Mouse (Mus musculus): ENCODE data around the gene Pip4k2c. TPM values are rescaled to one million over a fixed set of nuclear protein-coding genes. Genes with fewer than 3 reads are reported as not detected.
"Not testable (repeated sequence)": the region's sequence is repeated elsewhere in the genome, so short reads cannot be mapped to it uniquely, and the experiment has no call there.

Pip4k2c gene
- polyA plus RNA-seq, 1 experiment from 2014 or later, result 20.3 TPM

GRCm38 (mm10) chr10:127195328-127196129 is 15.9 kb downstream of the Pip4k2c start, which contains the start of gene Dtx3:
Gene Dtx3, minus strand, starts transcription at chr10:127195728.
- Histone ChIP-seq H3K36me3 (ENCODE audit: control insufficient read depth, insufficient read depth, low read length) (peaks cover 16% of the 10 kb centered on the region; the same call in 1 of the 2 replicates), H3K4me1 (ENCODE audit: control insufficient read depth, insufficient read depth, low read length) (peaks cover 13% of the 10 kb centered on the region)
- peak; percentile 64 for DNase-seq (ENCODE audit: low spot score)

DNA sequence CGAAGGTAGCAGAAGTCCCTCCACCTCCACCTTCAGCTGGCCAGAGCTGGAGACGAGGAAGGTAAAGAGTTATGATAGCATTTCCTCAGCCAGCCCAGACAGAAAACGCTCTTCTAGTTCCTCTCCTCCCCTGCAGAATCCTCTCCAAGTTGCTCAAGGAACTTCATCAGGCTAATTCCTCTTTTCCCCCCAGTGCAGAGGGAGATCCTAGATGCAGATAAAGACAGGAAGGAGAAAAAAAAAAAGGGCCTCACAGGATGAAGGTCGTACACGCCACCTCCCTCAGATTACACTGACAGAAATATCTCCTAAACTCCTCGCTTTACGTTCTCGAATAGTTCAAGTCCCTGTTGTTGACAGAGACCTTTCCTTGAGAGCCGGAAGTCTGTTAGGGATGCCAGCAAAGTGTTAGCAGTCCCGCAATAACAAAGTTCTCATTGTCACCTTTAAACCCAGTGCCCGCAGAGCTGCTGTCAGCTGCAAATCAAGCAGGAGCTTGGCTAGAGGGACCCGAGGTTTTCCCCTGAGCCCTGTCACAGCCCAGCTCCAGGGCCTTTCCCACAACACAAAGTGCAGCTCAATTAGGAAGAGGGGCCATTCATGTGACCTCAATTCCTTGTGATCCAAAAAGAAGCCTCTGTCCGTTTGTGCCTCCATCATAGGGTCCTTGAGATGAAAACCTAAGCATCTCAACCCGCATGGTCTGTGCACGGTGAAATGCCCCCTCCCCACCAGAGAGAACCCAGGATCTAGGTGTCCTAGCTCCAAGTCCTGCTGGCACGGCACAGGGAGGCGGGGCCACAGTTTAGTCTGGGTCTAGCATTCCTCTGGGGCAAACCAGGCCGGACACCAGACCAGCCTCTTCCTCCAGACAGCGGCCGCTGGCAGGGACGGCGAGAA is 16.7 kb downstream of the Pip4k2c start:
- H3K27ac ChIP-seq (replicated peaks; ENCODE audit: low read depth, low read length), result peak overlapping the region; percentile 74
- H3K4me3 ChIP-seq (ENCODE audit: low read depth, low read length), result peak overlapping the region; percentile 64
- peak; percentile 64 for DNase-seq (ENCODE audit: low spot score)
- peaks cover 14% of the 10 kb centered on the region; the same call in 1 of the 2 replicates for H3K36me3 ChIP-seq (ENCODE audit: control insufficient read depth, insufficient read depth, low read length)
- H3K27me3 ChIP-seq (ENCODE audit: control insufficient read depth, insufficient read depth, low read length), result no peaks in the 10 kb centered on the region
- H3K4me1 ChIP-seq (ENCODE audit: control insufficient read depth, insufficient read depth, low read length), result peaks cover 19% of the 10 kb centered on the region
- no peaks in the 10 kb centered on the region for H3K9me3 ChIP-seq (ENCODE audit: control insufficient read depth, low read length)
- 13% methylated on average over 22 of the region's 22 CpGs for WGBS
- peak; percentile 10; the same call in 1 of the 2 replicates for ATAC-seq (ENCODE audit: insufficient number of reproducible peaks, low FRiP score, low TSS enrichment, low read depth)
- H3K4me2 ChIP-seq (ENCODE audit: low read depth, severe bottlenecking), result peak overlapping the region; percentile 83
- peak overlapping the region; percentile 80 for H3K9ac ChIP-seq (ENCODE audit: low read length)

More at GRCm38 (mm10) chr10:127195328-127196129, 15.9 kb downstream of the Pip4k2c start, which contains the start of gene Dtx3:
- Histone ChIP-seq H3K4me3 (ENCODE audit: low read depth, low read length) (peak within 1 kb of the TSS; percentile 64), H3K9me3 (ENCODE audit: control insufficient read depth, low read length) (no peaks in the 10 kb centered on the region), H3K27me3 (ENCODE audit: control insufficient read depth, insufficient read depth, low read length) (no peaks in the 10 kb centered on the region), H3K4me2 (ENCODE audit: low read depth, severe bottlenecking) (peak within 1 kb of the TSS; percentile 83), H3K9ac (ENCODE audit: low read length) (peak within 1 kb of the TSS; percentile 80), H3K27ac (replicated peaks; ENCODE audit: low read depth, low read length) (peak within 1 kb of the TSS; percentile 74)
- peak; percentile 65 for ATAC-seq (ENCODE audit: insufficient number of reproducible peaks, low FRiP score, low TSS enrichment, low read depth)
- 0% methylated on average over 38 of the region's 47 CpGs for WGBS

GRCm38 (mm10) chr10:127193011-127193410 is 18.4 kb downstream of the Pip4k2c start:
- no peak for ATAC-seq (ENCODE audit: insufficient number of reproducible peaks, low FRiP score, low TSS enrichment, low read depth)
- no peaks in the 10 kb centered on the region for H3K27me3 ChIP-seq (ENCODE audit: control insufficient read depth, insufficient read depth, low read length)
- H3K9ac ChIP-seq (ENCODE audit: low read length), result no peak overlapping the region
- H3K36me3 ChIP-seq (ENCODE audit: control insufficient read depth, insufficient read depth, low read length), result peaks cover 6% of the 10 kb centered on the region; the same call in 1 of the 2 replicates
- DNase-seq (ENCODE audit: low spot score), result no peak
- WGBS, result 87% methylated on average over 9 of the region's 9 CpGs
- no peak overlapping the region for H3K4me3 ChIP-seq (ENCODE audit: low read depth, low read length)
- no peak overlapping the region for H3K27ac ChIP-seq (replicated peaks; ENCODE audit: low read depth, low read length)
- H3K4me2 ChIP-seq (ENCODE audit: low read depth, severe bottlenecking), result no peak overlapping the region; the same call in 1 of the 2 replicates
- H3K9me3 ChIP-seq (ENCODE audit: control insufficient read depth, low read length), result no peaks in the 10 kb centered on the region
- H3K4me1 ChIP-seq (ENCODE audit: control insufficient read depth, insufficient read depth, low read length), result peaks cover 19% of the 10 kb centered on the region

DNA sequence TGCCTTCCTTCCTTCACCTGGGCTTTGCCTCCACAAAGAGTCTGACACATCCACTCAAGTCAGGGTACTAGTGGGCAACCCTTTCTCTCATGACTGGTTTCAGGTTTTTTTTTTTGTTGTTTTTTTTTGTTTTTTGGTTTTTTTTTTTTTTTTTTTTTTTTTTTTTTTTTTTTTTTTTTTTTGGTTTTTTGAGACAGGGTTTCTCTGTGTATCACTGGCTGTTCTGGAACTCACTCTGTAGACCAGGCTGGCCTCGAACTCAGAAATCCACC is 19.4 kb downstream of the Pip4k2c start:
- DNase-seq (ENCODE audit: low spot score); ATAC-seq (ENCODE audit: insufficient number of reproducible peaks, low FRiP score, low TSS enrichment, low read depth); H3K9me3 ChIP-seq (ENCODE audit: control insufficient read depth, low read length); H3K4me3 ChIP-seq (ENCODE audit: low read depth, low read length); H3K27me3 ChIP-seq (ENCODE audit: control insufficient read depth, insufficient read depth, low read length); H3K27ac ChIP-seq (replicated peaks; ENCODE audit: low read depth, low read length); H3K9ac ChIP-seq (ENCODE audit: low read length); H3K4me2 ChIP-seq (ENCODE audit: low read depth, severe bottlenecking); H3K36me3 ChIP-seq (ENCODE audit: control insufficient read depth, insufficient read depth, low read length): not testable (repeated sequence)
- WGBS, result 86% methylated on average over 1 of the region's 1 CpGs
- H3K4me1 ChIP-seq (ENCODE audit: control insufficient read depth, insufficient read depth, low read length), result peaks cover 25% of the 10 kb centered on the region

GRCm38 (mm10) chr10:127191191-127192056 is 20.0 kb downstream of the Pip4k2c start:
- DNase-seq (ENCODE audit: low spot score), result no peak
- ATAC-seq (ENCODE audit: insufficient number of reproducible peaks, low FRiP score, low TSS enrichment, low read depth), result no peak
- Histone ChIP-seq H3K36me3 (ENCODE audit: control insufficient read depth, insufficient read depth, low read length) (peaks cover 8% of the 10 kb centered on the region; the same call in 1 of the 2 replicates), H3K9ac (ENCODE audit: low read length) (no peak overlapping the region), H3K4me1 (ENCODE audit: control insufficient read depth, insufficient read depth, low read length) (peaks cover 22% of the 10 kb centered on the region), H3K27ac (replicated peaks; ENCODE audit: low read depth, low read length) (no peak overlapping the region), H3K4me2 (ENCODE audit: low read depth, severe bottlenecking) (no peak overlapping the region), H3K9me3 (ENCODE audit: control insufficient read depth, low read length) (no peaks in the 10 kb centered on the region), H3K27me3 (ENCODE audit: control insufficient read depth, insufficient read depth, low read length) (no peaks in the 10 kb centered on the region), H3K4me3 (ENCODE audit: low read depth, low read length) (no peak overlapping the region)
- 80% methylated on average over 19 of the region's 19 CpGs for WGBS

DNA sequence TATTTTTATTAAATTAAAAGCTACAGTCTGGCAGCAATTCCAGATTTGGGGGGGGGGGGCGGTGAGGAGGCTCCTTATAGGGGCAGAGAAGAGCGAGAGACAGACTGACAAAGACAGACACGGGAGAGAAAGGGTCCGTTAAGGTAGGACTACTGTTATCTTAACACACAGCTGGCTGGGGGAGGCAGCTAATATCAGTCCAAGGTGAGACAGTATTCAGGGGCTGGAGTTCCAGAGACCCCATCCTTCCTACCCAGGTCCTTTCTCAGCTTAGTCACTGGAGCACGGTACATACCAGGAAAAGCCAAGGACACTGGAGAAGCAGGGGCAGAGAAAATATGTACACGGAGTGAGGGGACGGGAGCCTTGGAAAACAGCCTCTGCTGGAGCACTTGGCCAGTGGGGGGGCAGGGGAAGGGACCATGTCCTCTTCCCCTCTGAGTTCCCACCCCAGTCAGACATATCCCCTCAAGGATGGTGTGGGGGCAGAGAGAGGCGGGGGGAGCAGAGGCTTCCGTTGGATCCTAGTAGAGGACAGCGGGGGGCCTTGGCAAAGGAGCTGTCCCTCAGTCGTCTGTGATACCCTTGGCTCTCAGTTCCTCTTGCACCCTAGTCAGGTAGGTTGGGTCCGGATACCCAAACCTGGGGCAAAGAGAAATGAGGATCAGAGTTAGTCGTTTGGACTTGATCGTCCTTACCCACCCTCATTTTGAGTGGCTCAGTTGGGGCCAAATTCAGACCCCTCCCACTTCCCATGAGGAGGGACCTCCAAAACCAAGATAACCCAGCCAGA is 20.8 kb downstream of the Pip4k2c start:
- Histone ChIP-seq H3K27ac (replicated peaks; ENCODE audit: low read depth, low read length) (peak overlapping the region; percentile 91), H3K4me1 (ENCODE audit: control insufficient read depth, insufficient read depth, low read length) (peaks cover 19% of the 10 kb centered on the region), H3K4me3 (ENCODE audit: low read depth, low read length) (peak overlapping the region; percentile 81), H3K4me2 (ENCODE audit: low read depth, severe bottlenecking) (peak overlapping the region; percentile 66), H3K9ac (ENCODE audit: low read length) (no peak overlapping the region; the same call in 1 of the 2 replicates), H3K9me3 (ENCODE audit: control insufficient read depth, low read length) (no peaks in the 10 kb centered on the region), H3K27me3 (ENCODE audit: control insufficient read depth, insufficient read depth, low read length) (no peaks in the 10 kb centered on the region), H3K36me3 (ENCODE audit: control insufficient read depth, insufficient read depth, low read length) (peaks cover 8% of the 10 kb centered on the region; the same call in 1 of the 2 replicates)
- DNase-seq (ENCODE audit: low spot score) (no peak), ATAC-seq (ENCODE audit: insufficient number of reproducible peaks, low FRiP score, low TSS enrichment, low read depth) (no peak)
- 50% methylated on average over 14 of the region's 14 CpGs for WGBS

DNA sequence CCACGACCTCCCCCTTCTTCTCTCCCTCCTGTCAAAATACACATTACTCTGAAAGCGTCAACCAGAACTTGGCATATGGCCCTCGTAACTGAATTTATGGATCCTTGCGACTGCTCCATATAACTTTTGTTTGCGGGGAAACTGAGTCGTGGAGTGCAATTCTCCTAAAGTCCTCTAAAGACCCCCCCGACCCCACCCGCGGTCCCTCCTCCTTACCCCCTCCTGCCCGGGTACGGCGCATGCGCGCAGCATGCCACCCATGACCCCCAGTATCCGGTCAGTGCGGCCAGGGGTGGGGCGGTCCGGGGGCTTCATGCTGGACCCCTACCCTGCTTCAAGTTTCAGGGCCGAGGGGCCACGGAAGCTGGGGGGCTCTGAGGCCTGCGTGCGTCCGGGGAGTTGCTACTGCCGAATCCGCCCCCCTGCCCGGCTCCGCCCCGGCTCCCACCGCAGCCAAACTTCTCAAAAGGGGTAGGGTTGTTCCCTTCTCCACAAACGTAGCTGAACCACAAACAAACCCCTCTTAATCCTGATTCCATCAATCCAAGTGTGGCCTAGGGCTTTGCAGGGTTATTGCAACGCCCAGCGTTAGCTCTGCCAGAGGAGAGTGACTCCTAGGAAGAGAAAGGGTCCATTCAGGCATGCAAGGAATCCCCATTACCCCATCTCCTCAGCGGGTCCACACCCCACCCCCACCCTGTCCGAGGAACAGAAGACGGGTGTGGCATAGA is 21.6 kb downstream of the Pip4k2c start, which contains the start of gene Arhgef25:
Gene Arhgef25 (minus strand): TSS at position 433 of the 731 bp plus-strand sequence.
- peak within 1 kb of the TSS; percentile 86 for H3K9ac ChIP-seq (ENCODE audit: low read length)
- ATAC-seq (ENCODE audit: insufficient number of reproducible peaks, low FRiP score, low TSS enrichment, low read depth) (0 out of 2 replicates have a peak, but pooled peaks have one; percentile 1), DNase-seq (ENCODE audit: low spot score) (peak; percentile 64)
- peak within 1 kb of the TSS; percentile 81 for H3K4me3 ChIP-seq (ENCODE audit: low read depth, low read length)
- peaks cover 8% of the 10 kb centered on the region; the same call in 1 of the 2 replicates for H3K36me3 ChIP-seq (ENCODE audit: control insufficient read depth, insufficient read depth, low read length)
- H3K4me1 ChIP-seq (ENCODE audit: control insufficient read depth, insufficient read depth, low read length), result peaks cover 19% of the 10 kb centered on the region
- H3K9me3 ChIP-seq (ENCODE audit: control insufficient read depth, low read length), result no peaks in the 10 kb centered on the region
- H3K27me3 ChIP-seq (ENCODE audit: control insufficient read depth, insufficient read depth, low read length), result no peaks in the 10 kb centered on the region
- peak within 1 kb of the TSS; percentile 91 for H3K27ac ChIP-seq (replicated peaks; ENCODE audit: low read depth, low read length)
- 1% methylated on average over 35 of the region's 35 CpGs for WGBS
- peak within 1 kb of the TSS; percentile 66 for H3K4me2 ChIP-seq (ENCODE audit: low read depth, severe bottlenecking)

All from limb, embryonic 11.5 days (tissue).